Mouse (Mus musculus) forebrain, embryonic 12.5 days (tissue): ENCODE data around the gene Acacb. TPM values are rescaled to one million over a fixed set of nuclear protein-coding genes. Genes with fewer than 3 reads are reported as not detected.

Source experiments
- ATAC-seq: fragments of 200-750 bp; cut with Nextera tagmentation; 2 replicates; pipeline ENCODE4 v1.8.0; 2017; ENCODE audit warnings: moderate TSS enrichment; ENCODE audit not compliant: low FRiP score
- H3K27ac ChIP-seq: fragments of 300-500 bp; sonication (generic); 2 replicates; pipeline ENCODE4 v1.5.1; 2016; ENCODE audit warnings: mild to moderate bottlenecking
- H3K27me3 ChIP-seq: fragments of 300-500 bp; sonication (generic); 2 replicates; pipeline ENCODE4 v1.6.1; 2016; ENCODE audit warnings: mild to moderate bottlenecking
- H3K36me3 ChIP-seq: fragments of 300-500 bp; sonication (generic); replicated peaks from 2 replicates; pipeline ENCODE4 v1.6.1; 2016; ENCODE audit warnings: mild to moderate bottlenecking
- H3K4me1 ChIP-seq: fragments of 300-500 bp; sonication (generic); 2 replicates; pipeline ENCODE4 v1.6.1; 2016
- H3K4me2 ChIP-seq: fragments of 300-500 bp; sonication (generic); 2 replicates; pipeline ENCODE4 v1.6.1; 2016; ENCODE audit warnings: mild to moderate bottlenecking, moderate library complexity
- H3K4me3 ChIP-seq: fragments of 300-500 bp; sonication (generic); replicated peaks from 2 replicates; pipeline ENCODE4 v1.5.1; 2016; ENCODE audit warnings: mild to moderate bottlenecking
- H3K9ac ChIP-seq: fragments of 300-500 bp; sonication (generic); 2 replicates; pipeline ENCODE4 v1.6.1; 2016; ENCODE audit warnings: mild to moderate bottlenecking
- H3K9me3 ChIP-seq: fragments of 300-500 bp; sonication (generic); 2 replicates; pipeline ENCODE4 v1.6.1; 2016
- WGBS: fragments of 180-500 bp; shearing (Covaris S2); methylation state at CpG from one replicate; pipeline ENCODE4 v1.1.7; 2016; 5-methylcytosine and 5-hydroxymethylcytosine counted together
- polyA plus RNA-seq: library from polyadenylated mRNA; unstranded; fragments of >200 nt; fragmentation: Nextera tagmentation; extraction: Ambion mirVana; gene quantifications from 2 replicates; pipeline ENCODE4 v1.2.1, GENCODE M21; 2016

The Acacb gene
- polyA plus RNA-seq, 1 experiment from 2014 or later: 1.9 TPM

DNA sequence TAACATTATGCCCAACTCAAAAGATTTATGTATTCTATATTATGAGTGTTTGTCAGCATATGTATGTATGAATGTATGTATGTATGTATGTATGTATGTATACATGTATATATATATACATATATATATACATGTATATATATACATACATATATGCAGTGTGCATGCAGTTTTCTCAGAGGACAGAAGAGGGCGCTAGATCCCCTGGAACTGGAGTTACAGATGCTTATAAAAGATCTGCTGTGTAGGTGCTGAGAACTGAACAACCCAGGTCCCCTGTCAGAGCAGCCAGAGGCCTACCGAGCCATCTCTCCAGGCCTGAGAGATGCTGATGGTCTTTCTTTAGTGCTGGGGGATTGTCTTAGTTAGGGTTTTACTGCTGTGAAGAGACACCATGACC is 40.8 kb downstream of the Acacb start:
- no peaks in the 10 kb centered on the region for H3K36me3 ChIP-seq

GRCm38 (mm10) chr5:114188900-114189464 is 42.6 kb downstream of the Acacb start:
- no peak overlapping the region for H3K4me3 ChIP-seq
- H3K9ac ChIP-seq: no peak overlapping the region
- 0 out of 2 replicates have a peak, but pooled peaks cover 4% of the 10 kb centered on the region for H3K9me3 ChIP-seq
- 84% methylated on average over 12 of the region's 12 CpGs for whole genome bisulfite sequencing
- H3K27ac ChIP-seq: no peak overlapping the region
- ATAC-seq: no peak
- no peaks in the 10 kb centered on the region for H3K36me3 ChIP-seq
- H3K27me3 ChIP-seq: 0 out of 2 replicates have a peak, but pooled peaks cover 4% of the 10 kb centered on the region
- H3K4me2 ChIP-seq: no peak overlapping the region
- no peaks in the 10 kb centered on the region for H3K4me1 ChIP-seq

More for the DNA sequence above, 40.8 kb downstream of the Acacb start:
- 64% methylated on average over 2 of the region's 2 CpGs for WGBS
- Histone ChIP-seq H3K27me3 (no peaks in the 10 kb centered on the region), H3K9ac (no peak overlapping the region), H3K9me3 (0 out of 2 replicates have a peak, but pooled peaks cover 4% of the 10 kb centered on the region), H3K4me1 (no peaks in the 10 kb centered on the region), H3K4me3 (no peak overlapping the region), H3K4me2 (no peak overlapping the region), H3K27ac (no peak overlapping the region)
- ATAC-seq: no peak

DNA sequence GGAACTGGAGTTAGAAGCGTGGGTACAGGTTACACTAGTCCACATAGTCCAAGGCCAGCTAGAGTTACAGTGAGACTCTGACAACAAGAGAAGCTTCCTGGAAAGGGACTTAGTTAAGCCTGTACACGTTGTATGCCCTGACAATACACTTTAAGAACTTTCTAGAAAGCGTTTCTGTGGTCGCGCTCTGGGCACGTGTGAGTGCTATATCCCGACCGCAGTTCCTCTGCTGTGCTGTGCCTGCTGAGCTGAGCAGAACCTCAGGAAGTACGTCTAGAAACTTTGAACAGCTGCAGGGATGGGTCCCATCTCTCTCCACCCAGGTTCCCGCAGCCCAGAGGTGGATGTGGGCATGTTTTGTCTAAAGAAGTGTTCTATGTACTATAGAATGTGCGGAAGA is 47.8 kb downstream of the Acacb start:
- H3K4me3 ChIP-seq: no peak overlapping the region
- no peak overlapping the region for H3K27ac ChIP-seq
- no peak overlapping the region for H3K9ac ChIP-seq
- ATAC-seq: no peak
- no peaks in the 10 kb centered on the region for H3K9me3 ChIP-seq
- H3K4me2 ChIP-seq: no peak overlapping the region
- H3K4me1 ChIP-seq: peaks cover 5% of the 10 kb centered on the region; the same call in 1 of the 2 replicates
- no peaks in the 10 kb centered on the region for H3K36me3 ChIP-seq
- WGBS: 85% methylated on average over 11 of the region's 11 CpGs
- H3K27me3 ChIP-seq: peaks cover 7% of the 10 kb centered on the region; the same call in 1 of the 2 replicates

- Histone ChIP-seq H3K4me1 (peaks cover 11% of the 10 kb centered on the region; the same call in 1 of the 2 replicates), H3K4me3 (no peak overlapping the region), H3K36me3 (no peaks in the 10 kb centered on the region), H3K27ac (no peak overlapping the region), H3K9ac (no peak overlapping the region), H3K27me3 (peaks cover 9% of the 10 kb centered on the region; the same call in 1 of the 2 replicates), H3K9me3 (no peaks in the 10 kb centered on the region), H3K4me2 (peak overlapping the region; percentile 1; the same call in 1 of the 2 replicates)
- 19% methylated on average over 13 of the region's 13 CpGs for WGBS
- no peak for ATAC-seq
Measured at GRCm38 (mm10) chr5:114199116-114199777, 52.9 kb downstream of the Acacb start.

DNA sequence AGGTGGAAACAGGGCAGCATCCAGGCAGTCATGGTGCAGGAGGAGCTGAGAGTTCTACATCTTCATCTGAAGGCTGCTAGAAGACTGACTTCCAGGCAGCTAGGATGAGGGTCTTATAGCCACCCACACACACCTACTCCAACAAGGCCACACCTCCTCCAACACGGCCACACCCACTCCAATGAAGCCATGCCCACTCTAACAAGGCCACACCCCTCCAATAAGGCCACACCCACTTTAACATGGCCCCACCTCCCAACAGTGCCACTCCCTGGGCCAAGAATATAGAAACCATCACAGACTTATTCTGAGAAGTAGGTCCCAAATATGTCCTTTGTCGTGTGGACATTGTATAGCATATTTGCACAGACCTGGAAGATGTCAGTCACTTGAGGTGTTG is 59.8 kb downstream of the Acacb start:
- H3K9ac ChIP-seq: no peak overlapping the region
- H3K4me1 ChIP-seq: no peaks in the 10 kb centered on the region
- no peaks in the 10 kb centered on the region for H3K27me3 ChIP-seq
- H3K4me2 ChIP-seq: no peak overlapping the region
- no peaks in the 10 kb centered on the region for H3K9me3 ChIP-seq
- no peak overlapping the region for H3K27ac ChIP-seq
- H3K36me3 ChIP-seq: no peaks in the 10 kb centered on the region
- ATAC-seq: no peak
- no peak overlapping the region for H3K4me3 ChIP-seq
- 84% methylated on average over 2 of the region's 2 CpGs for WGBS

DNA sequence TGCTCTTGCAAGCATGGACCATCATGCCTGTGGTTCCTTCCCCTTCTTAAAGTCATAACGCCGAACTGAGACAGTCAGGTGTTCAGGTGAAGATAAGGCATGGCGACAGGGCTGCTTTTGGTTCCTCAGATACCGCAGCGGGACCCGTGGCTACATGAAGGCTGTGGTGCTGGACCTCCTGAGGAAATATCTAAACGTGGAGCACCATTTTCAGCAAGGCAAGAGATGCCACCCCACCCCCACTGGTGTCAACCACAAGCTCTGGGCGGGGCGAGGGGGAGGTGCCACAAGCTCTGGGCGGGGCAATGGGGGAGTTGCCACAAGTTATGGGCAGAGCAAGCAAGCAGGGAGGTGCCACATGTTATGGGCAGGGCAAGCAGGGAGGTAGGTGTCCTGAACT is 66.8 kb downstream of the Acacb start:
- H3K4me2 ChIP-seq: no peak overlapping the region
- no peaks in the 10 kb centered on the region for H3K4me1 ChIP-seq
- ATAC-seq: no peak
- no peaks in the 10 kb centered on the region for H3K27me3 ChIP-seq
- H3K27ac ChIP-seq: no peak overlapping the region
- no peaks in the 10 kb centered on the region for H3K9me3 ChIP-seq
- H3K9ac ChIP-seq: no peak overlapping the region
- 74% methylated on average over 10 of the region's 10 CpGs for WGBS
- H3K36me3 ChIP-seq: no peaks in the 10 kb centered on the region
- no peak overlapping the region for H3K4me3 ChIP-seq

DNA sequence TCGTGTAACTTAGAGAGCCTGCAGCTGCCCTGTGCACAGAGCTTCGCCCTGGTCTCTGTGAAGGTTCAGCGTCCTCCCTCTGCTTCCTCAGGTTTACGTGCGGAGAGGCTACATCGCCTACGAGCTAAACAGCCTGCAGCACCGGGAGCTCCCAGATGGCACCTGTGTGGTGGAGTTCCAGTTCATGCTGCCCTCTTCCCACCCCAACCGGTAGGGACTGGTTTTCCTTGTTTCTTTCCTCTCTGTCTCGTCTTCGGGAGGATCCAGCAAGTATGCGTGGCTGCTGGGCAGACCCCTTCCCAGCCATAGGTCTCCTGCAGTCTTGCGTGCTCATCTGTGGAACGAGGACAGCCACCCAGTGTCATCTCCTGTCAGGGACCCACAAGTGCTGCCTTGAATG is 72.4 kb downstream of the Acacb start:
- Histone ChIP-seq H3K27ac (no peak overlapping the region), H3K36me3 (no peaks in the 10 kb centered on the region), H3K9ac (no peak overlapping the region), H3K4me3 (no peak overlapping the region), H3K4me2 (no peak overlapping the region), H3K9me3 (no peaks in the 10 kb centered on the region), H3K4me1 (no peaks in the 10 kb centered on the region), H3K27me3 (no peaks in the 10 kb centered on the region)
- 85% methylated on average over 14 of the region's 14 CpGs for WGBS
- no peak for ATAC-seq

GRCm38 (mm10) chr5:114226051-114226450 is 79.7 kb downstream of the Acacb start:
- ATAC-seq: no peak
- Histone ChIP-seq H3K4me2 (no peak overlapping the region), H3K27ac (no peak overlapping the region), H3K27me3 (no peaks in the 10 kb centered on the region), H3K9me3 (peaks cover 17% of the 10 kb centered on the region), H3K36me3 (no peaks in the 10 kb centered on the region; the same call in 1 of the 2 replicates), H3K4me3 (no peak overlapping the region), H3K4me1 (no peaks in the 10 kb centered on the region), H3K9ac (no peak overlapping the region)
- WGBS: 93% methylated on average over 7 of the region's 7 CpGs

GRCm38 (mm10) chr5:114228901-114229300 is 82.6 kb downstream of the Acacb start:
- Histone ChIP-seq H3K27me3 (no peaks in the 10 kb centered on the region), H3K4me2 (no peak overlapping the region), H3K36me3 (no peaks in the 10 kb centered on the region; the same call in 1 of the 2 replicates), H3K4me3 (no peak overlapping the region), H3K4me1 (no peaks in the 10 kb centered on the region), H3K9me3 (peaks cover 17% of the 10 kb centered on the region), H3K9ac (no peak overlapping the region), H3K27ac (no peak overlapping the region)
- WGBS: 89% methylated on average over 5 of the region's 5 CpGs
- no peak for ATAC-seq

GRCm38 (mm10) chr5:114238924-114239323 is 92.6 kb downstream of the Acacb start:
- no peak for ATAC-seq
- 39% methylated on average over 7 of the region's 7 CpGs for WGBS
- H3K4me2 ChIP-seq: no peak overlapping the region

GRCm38 (mm10) chr5:114239737-114240136 is 93.4 kb downstream of the Acacb start:
- H3K9ac ChIP-seq: no peak overlapping the region
- H3K36me3 ChIP-seq: no peaks in the 10 kb centered on the region
- no peak for ATAC-seq
- H3K27ac ChIP-seq: no peak overlapping the region
- 0 out of 2 replicates have a peak, but pooled peaks cover 4% of the 10 kb centered on the region for H3K4me1 ChIP-seq
- no peaks in the 10 kb centered on the region for H3K9me3 ChIP-seq
- 56% methylated on average over 14 of the region's 14 CpGs for WGBS
- no peak overlapping the region for H3K4me3 ChIP-seq
- no peak overlapping the region for H3K4me2 ChIP-seq
- peaks cover 8% of the 10 kb centered on the region; the same call in 1 of the 2 replicates for H3K27me3 ChIP-seq

More at GRCm38 (mm10) chr5:114238924-114239323, 92.6 kb downstream of the Acacb start:
- no peak overlapping the region for H3K27ac ChIP-seq
- H3K27me3 ChIP-seq: peaks cover 8% of the 10 kb centered on the region; the same call in 1 of the 2 replicates
- no peak overlapping the region for H3K4me3 ChIP-seq
- 0 out of 2 replicates have a peak, but pooled peaks cover 4% of the 10 kb centered on the region for H3K4me1 ChIP-seq
- H3K9ac ChIP-seq: no peak overlapping the region
- no peaks in the 10 kb centered on the region for H3K36me3 ChIP-seq
- H3K9me3 ChIP-seq: no peaks in the 10 kb centered on the region

DNA sequence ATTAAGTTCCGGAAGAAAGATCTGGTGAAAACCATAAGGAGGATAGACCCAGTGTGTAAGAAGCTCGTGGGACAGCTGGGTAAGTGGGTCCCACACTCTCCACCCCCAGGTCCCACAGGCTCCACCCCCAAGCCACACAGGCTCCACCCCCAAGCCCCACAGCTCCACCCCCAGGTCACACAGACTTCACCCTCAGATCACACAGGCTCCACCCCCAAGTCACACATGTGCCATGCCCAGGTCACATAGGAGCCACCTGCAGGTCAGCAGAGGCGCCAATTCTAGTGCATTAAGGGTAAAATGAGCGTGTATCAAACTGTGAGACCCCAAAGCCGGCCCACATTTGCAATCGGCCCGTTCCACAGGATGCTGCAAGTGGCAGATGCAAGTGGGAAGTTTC is 100.1 kb downstream of the Acacb start:
- no peaks in the 10 kb centered on the region for H3K9me3 ChIP-seq
- H3K4me2 ChIP-seq: no peak overlapping the region
- no peak overlapping the region for H3K4me3 ChIP-seq
- WGBS: 74% methylated on average over 7 of the region's 7 CpGs
- no peaks in the 10 kb centered on the region for H3K36me3 ChIP-seq
- H3K9ac ChIP-seq: no peak overlapping the region
- ATAC-seq: no peak
- H3K27me3 ChIP-seq: 0 out of 2 replicates have a peak, but pooled peaks cover 5% of the 10 kb centered on the region
- H3K27ac ChIP-seq: no peak overlapping the region
- H3K4me1 ChIP-seq: peaks cover 10% of the 10 kb centered on the region
